Mouse (Mus musculus): Measurements from ENCODE around the gene Rapsn.

GRCm38 (mm10) chr2:91060544-91061355 lies 25.3 kb downstream of the Rapsn start:
- TF ChIP-seq CHD2 (IDR thresholded peaks at IDR 0.05; ENCODE audit: low read depth, low read length), result no peak
- TF ChIP-seq HCFC1 (IDR thresholded peaks at IDR 0.05; ENCODE audit: borderline replicate concordance, insufficient read depth, low read length), result no peak
